Mouse (Mus musculus): ENCODE data around the gene Cdk5rap2.

DNA sequence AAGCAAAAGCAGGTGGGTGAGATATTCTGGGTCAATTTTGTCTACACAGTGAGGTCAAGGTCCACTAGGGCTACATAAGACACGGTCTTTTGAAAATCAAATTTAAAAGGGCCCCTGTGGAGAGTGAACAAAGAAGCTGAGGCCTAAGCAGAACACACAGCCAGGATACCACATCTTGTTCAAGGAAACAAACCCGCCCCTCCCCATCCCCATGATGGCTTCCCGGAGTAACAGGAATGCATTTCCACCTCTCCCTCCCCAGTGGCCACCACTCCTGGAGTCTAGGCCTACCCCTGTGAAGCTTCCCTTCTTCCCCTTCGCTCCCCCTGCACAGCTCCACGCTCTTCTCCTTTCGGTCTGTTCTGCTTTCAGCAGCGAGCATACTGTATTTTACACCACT is 77.7 kb downstream of the Cdk5rap2 start:
- TF ChIP-seq CTCF (IDR thresholded peaks at IDR 0.05; ENCODE audit: low read depth) (no peak), EP300 (IDR thresholded peaks at IDR 0.05; ENCODE audit: low read depth) (no peak)

Data from liver, embryonic 14.5 days (tissue).